Mouse (Mus musculus): ENCODE measurements at regions not wholly inside any gene's neighbourhood (a gene's known extent, or its start where the extent isn't known, plus 50 kb on each side); places are given as distances from the start of the nearest gene placed in this dataset.

DNA sequence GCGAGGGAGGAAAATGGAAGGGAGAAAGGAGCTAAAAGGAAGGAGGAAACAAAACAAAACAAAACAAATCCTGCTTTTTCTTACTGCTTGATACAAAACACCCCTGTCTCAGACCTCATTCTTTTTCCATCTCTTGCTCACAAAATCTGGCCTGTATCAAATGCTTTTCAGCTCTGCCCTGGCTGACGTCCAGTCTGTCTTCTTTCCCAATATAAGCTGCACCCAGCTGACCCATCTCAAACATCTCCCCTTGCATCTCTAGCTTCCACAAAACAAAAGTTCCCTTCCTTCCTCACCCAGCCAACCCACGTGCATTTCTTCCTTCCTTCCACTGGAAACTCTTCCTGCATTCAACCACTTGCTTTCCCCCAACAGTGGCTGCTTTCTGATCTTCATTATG lies 183.1 kb upstream of the Usp25 start:
- DNase-seq (ENCODE audit: low read depth, low spot score) = no peak

DNA sequence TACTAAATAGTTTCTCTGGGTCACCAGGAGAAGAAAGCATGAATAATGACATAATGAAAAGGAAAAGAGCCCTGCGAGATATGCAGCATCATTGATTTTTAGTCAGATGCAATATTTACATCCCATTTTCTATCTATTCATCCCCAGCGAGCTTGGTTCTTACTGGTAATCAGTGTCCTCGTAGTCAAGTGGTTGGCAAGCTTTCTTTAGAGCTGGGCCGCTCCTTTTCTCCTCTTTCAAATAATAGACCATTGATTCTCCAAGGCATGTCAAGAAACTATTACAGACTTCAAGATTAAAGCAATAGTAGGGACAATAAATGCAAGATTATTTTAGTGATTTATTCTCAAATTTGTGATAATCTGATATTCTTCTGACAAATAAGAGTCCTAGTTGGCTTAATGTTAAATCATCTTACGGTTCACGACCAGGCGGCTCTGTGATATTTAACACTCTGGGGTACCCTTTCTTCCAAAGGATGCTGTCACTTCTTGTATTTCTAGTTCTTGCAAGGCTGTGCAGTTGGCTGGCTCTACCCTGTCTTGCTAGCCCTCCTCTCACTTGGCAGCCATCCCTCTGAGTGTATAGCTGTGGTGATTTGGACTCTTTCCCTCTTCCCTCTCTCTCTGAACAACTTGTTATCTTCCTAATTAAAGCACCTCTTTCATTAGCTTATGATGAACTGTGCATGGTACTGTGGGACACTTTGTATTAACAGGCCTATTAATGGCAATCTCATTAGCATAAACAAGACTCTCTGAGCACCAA lies 185.6 kb upstream of the Usp25 start:
- DNase-seq (ENCODE audit: low read depth, low spot score) = no peak

DNA sequence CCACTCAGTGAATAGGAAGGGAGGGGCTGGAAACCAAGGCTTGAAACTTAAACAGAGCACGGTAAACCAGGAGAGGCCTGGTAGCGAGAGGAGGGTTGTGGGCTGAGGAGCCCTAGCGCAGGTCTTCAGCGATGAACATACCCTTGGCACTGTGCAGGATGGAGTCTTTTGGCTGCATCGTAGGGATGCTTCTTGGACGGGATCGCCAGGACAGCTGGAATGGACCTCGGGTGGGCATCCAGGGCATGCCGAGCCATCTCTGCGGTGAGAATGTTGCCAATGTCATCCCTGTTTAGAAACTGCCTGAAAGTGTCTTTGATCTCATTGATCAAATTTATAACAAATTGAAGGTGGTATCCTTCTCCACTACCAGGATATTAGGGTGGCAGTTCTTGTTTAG lies 192.2 kb upstream of the Usp25 start:
- no peak for DNase-seq (ENCODE audit: low read depth, low spot score)

DNA sequence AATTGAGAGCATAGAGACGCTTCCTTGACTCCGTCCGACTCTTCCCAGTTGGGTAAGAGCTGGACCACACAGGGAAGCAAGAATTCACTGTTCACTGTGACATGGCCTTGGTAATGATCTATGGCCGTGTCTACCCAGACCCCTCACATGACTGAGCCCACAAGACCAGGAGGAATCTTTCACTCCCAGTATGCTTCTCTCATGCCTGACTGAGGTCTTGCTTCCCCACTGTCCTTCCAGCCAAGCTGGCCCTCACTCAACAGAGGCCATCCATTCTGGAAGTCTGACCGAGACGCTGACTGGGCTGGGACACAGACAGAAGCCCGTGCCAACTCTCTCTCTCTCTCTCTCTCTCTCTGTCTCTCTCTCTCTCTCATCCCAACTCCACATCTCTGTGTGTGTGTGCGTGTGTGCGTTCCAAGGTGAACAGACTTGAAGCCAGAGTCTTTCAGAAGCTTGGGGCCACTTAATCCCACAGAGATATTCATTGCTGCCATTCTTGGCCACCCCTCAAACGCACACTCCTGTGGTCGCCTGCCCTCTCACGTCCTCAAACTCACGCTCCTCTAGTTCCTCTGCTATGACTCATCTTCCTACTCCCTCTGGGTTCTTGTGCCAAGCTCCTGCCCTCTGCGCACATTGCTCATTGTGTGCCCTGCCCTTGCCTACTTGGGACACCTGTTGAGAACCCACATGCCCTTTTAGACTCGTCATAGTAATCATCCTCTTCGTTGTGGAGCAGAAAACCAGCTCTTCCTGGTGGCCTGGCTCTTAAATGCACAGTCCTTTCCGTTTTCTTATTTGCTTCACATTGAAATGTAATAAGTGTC lies 197.2 kb upstream of the Usp25 start:
- DNase-seq (ENCODE audit: low read depth, low spot score) = no peak

DNA sequence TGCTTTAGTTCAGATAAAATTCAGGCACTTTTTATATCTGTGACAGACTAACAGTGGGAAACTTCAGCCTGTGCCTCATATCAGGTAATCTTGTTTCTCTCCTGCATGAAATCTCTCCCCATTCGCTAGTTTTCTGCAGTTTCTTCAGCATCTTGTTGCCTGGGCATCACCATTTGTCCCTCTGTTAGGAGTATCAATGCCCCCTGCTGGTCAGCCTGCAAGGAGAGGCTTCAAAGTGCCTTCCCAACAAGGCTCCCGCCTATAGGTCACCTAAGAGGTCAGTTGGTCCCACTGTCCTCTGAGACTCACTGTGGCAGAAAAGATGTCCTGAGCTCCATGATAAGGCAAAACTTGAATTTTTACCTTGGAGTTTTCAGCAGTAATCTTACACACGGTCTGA lies 209.8 kb upstream of the Usp25 start:
- DNase-seq (ENCODE audit: low read depth, low spot score) = peak; percentile 20

DNA sequence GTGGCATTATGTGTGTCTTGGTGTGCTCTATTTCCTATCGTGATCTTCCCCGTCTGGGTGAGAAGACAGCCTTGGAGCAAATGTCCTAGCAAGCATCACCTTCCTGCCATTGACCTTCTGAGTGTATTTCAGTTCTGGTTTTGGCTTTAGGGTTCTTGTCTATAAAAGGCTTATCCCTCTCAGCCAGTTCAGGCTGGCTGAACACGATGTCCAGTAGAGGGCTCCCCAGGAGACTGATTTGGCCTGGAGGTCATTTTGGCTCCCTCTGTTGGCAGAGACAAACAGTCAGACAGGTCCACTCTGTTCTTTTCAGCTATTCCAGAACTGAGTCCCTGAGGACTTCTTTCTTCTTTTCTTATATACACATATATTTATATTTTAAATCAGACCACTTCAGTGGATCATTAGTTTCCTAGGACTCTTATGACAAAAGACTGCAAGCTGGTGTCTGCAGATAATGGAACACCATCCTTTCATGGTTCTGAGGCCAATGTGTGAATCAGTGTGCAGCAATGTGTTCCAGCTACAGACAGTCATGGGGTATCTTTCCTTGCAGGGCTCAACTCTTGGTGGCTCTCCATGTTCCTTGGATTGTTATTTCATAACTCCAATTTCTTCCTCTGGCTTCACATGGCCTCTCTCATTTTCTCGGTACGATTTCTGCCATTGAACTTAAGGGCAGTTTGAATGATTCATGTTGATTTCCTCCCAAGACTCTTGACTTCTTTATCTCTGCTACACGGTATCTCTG lies 226.9 kb upstream of the Usp25 start:
- DNase-seq (ENCODE audit: low read depth, low spot score) = no peak

DNA sequence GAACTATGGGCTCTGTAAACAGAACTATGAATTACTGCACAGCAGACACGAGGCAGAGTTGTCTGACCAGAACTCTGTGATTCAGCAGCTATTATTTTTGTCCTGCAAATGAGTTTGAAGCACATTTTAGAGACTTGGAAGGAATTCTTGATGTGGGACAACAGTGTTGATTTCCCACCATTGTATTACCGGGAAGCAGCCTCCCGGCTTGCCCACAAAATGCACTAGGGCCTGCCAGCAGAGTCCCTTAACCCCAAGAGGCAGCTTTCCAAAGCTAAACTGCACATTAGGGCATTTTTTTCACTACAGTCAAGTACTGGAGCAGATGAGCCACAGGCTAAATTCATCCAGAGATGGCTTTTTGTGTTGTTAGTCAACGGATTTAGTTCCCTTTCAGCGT lies 230.8 kb upstream of the Usp25 start:
- no peak for DNase-seq (ENCODE audit: low read depth, low spot score)

DNA sequence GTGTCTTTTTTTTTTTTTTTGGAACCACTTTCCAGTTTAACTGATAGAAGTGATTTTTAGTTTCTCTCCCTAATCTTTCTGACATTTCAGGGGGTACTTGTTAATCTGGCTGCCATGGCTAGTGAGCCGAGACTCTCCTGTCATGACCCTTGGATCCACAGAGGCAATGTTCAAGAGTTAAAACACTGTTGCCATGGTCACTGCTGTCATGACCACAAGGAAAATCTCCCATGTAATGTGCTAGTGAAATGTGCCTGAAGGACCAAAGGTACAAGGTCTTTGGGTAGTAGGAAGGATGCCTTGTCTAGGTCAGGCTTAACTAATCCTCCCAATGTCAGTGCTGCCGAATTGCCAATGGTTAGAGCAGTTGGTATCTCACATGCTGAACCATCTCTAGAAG lies 237.7 kb upstream of the Usp25 start:
- DNase-seq (ENCODE audit: low read depth, low spot score) = no peak

DNA sequence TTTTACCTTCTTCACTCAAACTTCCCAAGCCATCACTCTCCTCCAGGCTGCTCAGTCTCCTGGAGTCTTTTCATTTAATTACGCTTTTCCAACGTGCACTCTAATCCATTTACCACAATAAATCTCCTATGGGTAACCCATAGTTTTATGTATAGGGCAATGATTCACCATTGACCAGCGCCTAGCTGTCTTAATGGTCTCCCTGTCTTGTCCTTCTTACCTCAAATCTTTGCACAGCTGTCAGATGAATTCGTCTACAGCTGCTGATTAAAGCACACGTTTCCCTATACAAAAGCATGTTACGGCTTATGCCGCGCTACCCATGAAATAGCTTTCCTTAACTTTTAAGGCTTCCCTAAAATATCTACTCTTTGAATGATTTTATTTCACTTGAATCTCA lies 239.5 kb upstream of the Usp25 start:
- DNase-seq (ENCODE audit: low read depth, low spot score) = no peak

DNA sequence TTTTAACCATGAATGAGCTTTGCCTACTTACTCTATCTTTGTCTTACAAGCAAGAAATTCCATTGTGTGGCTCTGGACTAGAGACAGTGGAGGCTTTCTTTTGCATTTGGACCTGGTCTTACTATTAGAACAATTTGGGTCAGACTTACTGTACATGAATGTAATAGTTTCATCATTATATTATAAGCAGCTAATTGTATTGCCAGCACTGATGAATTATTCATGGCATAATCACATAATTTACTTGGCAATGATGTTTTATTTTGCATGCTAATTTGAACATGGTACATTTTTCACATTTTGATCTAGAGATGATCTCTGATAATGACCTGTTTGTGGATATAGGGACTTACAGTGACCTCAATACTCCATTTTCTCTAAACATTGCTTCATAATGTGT lies 240.0 kb upstream of the Usp25 start:
- no peak for DNase-seq (ENCODE audit: low read depth, low spot score)

DNA sequence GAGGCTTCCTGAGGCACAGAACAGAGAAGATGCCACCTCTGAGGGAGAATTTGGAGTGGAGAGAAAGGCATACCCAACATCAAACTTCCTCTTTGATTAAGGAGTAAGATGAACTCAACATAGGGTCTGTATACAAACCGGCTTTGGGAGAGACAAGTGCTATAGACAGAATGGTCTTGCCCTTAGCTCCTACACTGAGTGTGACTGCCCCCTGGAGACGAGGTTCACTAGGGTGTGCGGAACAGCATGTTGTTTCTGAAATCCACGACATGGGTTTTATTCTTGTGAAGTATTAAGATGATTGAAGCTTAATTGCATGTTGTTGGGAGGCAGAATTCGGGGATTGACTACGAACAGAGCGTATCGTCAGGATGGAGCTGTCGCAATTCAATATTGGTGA lies 244.9 kb upstream of the Usp25 start:
- no peak for DNase-seq (ENCODE audit: low read depth, low spot score)

DNA sequence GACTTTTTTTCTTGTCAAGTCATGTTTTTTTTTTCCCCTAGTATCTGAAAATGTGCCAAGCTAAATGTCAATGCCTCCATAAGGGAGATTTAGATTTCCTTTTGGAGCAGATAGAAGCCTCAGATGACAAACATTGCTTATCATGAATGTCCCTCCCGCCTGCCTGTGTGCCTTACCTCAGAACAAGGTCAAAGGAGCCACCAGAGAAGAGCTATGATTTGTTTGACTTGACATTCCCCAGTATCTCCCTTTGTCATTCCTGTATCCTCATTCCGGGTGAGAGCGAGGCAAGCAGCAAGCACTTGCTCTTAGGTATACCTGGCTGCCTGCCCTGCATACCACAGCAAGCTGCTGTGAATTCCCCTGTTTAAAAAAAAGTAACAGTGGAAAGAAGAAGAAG lies 246.9 kb upstream of the Usp25 start:
- DNase-seq (ENCODE audit: low read depth, low spot score) = no peak

DNA sequence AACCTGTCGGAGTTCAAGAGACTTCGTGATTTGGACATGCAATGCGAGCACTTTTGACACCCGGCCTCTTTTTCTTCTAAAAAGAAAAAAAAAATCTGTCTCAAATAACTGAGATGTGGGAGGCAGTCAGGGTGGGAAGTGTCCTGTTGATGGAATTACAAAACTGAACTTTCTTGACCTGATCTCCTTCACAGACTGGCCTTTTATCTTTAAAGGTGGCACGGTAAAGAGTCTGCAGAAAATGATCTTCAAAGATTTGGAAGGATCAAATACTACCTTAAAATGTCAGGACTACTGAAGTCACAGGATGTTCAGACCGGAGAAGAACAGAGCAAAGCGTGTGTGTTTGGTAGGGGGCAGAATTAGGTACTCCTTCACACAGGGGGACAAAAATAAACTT lies 248.0 kb upstream of the Usp25 start:
- DNase-seq (ENCODE audit: low read depth, low spot score) = peak; percentile 9

DNA sequence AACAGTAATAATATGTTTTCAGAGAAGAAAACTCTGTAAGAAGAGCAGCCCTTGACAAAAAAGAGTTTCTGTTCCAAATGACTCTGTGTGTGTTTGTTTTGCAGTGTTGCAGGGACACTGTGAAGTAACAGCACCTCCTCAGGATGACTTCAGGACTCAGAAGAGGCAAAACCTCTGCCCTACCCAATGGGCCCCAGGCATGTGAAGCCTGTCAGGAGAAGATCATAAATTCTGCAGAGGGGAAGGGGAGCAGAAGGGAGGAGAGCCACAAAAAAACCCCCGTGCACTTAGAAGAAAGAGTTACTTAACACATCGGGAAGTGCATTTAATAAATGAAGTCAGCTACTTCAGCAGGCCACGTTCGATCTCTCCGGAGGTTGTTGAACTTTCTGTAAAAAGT lies 248.5 kb upstream of the Usp25 start:
- peak; percentile 13 for DNase-seq (ENCODE audit: low read depth, low spot score)

DNA sequence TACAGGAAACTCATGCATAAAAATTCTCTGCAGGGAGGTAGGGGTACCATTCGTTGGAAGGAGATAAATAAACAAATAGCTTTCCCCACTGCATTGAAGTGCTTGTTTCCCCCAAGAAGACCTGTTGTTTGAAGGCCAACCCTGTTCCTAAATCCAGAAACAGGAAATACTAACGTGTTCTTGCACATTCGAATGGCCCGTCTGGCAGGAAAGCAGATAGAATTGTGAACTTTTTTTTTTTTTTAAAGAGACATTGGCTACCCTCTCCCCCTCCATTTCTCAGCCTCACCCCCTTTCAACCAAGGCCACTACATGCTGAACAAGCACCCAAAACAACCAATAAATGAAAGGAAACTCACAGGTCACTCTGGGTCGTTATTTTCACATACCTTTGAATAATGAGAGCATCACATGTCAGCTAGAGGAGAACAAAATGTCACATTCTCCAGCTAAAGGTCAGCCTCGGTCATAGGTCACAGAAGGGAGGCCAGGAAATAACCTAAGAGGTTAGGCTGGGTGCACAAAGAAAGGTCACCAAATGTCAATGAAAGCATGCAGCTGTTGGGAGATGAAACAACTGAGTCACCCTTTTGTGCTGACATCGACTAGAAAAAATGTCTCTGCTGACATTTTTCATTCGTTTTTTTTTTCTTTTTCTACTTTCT lies 250.8 kb upstream of the Usp25 start:
- DNase-seq (ENCODE audit: low read depth, low spot score) = peak; percentile 22

DNA sequence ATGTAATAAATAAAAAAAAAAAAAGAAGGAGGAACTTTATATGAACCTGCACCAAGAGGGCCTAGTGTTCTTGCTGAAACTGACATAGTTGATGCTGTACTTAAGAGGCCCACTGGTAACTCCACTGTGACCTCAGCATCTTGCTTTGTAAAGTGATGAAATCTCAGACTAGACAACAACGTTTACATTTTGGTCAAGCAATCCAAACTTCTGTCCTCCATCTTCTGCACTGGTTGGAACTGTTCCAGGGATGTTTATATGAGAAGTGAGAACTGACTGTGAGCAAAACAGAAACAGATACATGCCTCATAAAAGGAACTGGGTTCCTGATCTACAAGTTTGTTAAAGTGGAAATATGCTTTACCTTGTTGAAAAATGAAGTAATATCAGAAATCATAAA lies 251.7 kb upstream of the Usp25 start:
- DNase-seq (ENCODE audit: low read depth, low spot score) = no peak

DNA sequence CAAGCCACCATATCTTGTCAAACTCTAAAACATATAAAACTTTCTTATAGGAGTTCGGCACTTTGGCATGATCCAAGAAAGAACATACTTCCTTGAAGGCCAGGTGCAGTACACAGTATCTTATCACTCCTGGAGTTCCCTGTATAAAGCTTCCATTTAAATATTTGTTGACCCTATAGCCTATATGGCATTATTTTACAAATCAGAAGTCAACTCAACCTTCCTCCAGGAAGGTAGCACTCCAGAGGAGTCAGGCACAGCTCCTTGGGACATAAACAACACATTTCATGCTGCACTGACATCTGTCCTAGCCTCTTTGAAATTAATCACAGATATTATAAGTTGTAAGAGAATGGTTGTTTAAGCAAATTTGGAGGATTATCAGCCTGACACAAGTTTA lies 252.5 kb upstream of the Usp25 start:
- no peak for DNase-seq (ENCODE audit: low read depth, low spot score)

DNA sequence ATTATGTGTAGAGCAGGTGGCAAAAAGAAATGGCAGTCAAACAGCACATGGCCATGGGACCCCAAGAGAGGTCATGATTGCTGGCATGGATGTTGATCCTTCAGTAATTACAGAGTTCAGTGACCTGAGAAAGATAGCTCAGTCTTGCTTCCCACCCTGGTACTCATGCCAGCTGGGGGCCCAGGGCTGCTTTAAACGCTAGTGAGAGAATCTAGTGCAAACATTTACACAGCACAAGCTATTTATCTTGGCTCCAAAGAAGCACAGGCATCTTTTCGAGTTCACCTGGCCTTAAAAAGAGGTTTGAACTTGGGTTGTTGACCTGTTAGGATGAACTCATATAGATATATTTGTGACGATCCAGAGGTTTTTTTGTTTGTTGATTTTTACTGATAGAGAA lies 258.6 kb upstream of the Usp25 start:
- no peak for DNase-seq (ENCODE audit: low read depth, low spot score)

DNA sequence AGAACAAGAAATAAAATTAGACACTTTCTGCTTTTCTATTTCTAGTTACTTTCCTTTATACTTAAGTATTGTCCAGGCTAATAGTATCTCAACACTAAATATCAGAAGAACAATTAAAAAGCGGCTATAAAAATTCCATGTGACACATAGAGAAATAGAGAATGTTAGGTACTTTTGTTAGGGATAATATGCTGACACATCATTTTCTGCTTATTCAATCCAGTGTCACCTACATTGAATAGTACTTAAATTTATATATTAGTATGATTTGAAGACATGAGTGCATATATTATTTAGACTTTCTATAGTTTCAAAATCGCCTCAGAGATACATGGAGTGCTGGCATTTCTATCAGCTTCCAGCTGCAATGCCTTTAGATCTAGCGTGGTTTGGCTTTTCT lies 267.1 kb upstream of the Usp25 start:
- no peak for DNase-seq (ENCODE audit: low read depth, low spot score)

DNA sequence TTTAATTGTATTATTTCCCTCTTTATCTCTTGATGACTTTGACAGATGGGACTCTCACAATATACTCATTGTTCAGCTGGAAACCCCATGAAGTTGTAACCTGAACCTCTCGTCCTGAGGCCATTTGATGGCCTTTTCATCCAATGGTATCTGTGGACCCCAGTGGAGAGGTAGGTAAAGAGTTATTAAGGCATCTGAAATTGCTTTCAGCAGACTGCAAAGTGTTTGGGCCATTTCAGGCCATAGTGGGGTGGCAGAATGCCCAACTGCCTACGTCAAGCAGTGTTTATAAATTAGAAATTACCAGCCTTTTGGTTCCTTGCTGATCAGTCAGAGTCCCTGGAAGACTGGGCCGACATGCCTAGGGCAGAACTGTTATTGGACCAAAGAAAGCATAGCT lies 272.4 kb upstream of the Usp25 start:
- DNase-seq (ENCODE audit: low read depth, low spot score) = peak; percentile 14

DNA sequence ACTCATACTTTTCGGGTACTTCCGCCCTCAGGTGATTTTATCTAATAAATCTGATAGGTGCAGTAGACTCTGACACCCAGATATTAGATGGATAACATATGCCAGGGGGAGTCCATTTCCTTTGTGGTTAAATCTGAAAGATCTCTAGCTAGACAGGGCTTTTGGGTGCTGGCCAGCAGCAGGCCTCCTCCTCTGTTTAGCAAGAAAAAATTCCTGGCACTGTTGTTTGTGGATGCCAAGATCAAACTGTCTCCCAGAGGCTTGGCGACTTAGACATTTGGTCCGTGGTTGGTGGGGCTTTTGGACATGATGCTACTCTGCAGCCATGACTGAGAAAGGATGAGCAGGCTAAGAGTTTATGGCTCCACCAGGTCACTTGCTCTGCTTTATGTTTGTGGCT lies 287.5 kb upstream of the Usp25 start:
- DNase-seq (ENCODE audit: low read depth, low spot score) = no peak

DNA sequence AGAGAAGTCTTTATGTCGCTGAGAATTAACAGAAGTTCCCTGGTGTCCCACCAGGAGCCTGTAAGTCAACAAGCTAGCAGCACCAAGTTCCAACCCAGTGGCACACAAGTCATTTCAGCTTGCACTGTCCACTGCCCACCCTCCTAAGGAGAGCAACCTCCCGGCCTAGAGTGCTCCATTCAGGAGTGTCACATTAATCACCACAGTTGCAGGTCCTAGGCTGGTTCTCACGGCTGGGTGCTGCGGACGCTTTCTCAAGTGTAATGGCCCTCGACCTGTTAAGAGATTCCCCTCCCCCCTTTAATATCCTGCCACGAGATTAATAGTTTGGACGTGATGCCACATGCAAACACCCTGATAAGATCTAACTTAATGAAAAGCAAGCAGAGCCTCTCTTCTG lies 288.2 kb upstream of the Usp25 start:
- DNase-seq (ENCODE audit: low read depth, low spot score) = peak; percentile 7

All from embryo, embryonic 11.5 days (tissue).